Mouse (Mus musculus): ENCODE data around the gene Gm9747. TPM values are rescaled to one million over a fixed set of nuclear protein-coding genes. Genes with fewer than 3 reads are reported as not detected.

Gm9747 gene
- total RNA-seq, 2 experiments from 2014 or later: not detected

DNA sequence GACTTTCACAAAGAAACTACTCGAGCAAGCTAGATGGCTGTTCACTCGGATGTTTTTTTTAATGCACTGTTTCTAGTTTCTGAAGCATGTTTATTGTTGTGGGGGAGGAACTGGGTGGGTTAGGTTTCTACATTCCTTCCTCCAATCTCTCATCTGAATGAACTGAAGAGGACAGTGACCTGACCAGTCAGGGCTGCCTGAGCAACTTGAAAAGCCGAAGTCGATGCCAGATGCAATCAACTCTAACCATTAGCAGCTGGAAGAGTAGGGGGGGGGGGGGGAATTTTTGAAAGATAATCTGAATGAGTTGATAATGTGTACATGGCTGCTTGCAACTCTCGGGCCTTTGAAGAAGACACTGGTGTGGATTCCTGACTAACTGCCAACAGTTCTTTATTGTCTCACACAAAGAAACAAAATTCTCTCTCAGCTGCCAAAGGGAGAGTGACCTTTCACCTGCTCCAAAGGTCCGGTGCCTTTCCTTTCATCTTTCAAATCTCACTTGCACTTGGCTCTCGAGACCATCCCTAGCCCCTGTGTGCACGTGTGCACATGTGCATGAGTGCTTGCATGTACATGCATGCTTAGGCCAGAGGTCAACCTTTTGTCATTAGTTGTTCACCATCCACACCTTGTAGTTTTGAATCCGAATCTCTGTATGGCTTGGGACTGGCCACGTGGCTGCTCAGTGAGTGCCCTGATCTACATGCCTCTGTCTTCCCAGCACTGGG, 14.5 kb downstream of the Gm9747 start:
- ATAC-seq (replicated peaks; ENCODE audit: low FRiP score, poor library complexity, severe bottlenecking): no peak

DNA sequence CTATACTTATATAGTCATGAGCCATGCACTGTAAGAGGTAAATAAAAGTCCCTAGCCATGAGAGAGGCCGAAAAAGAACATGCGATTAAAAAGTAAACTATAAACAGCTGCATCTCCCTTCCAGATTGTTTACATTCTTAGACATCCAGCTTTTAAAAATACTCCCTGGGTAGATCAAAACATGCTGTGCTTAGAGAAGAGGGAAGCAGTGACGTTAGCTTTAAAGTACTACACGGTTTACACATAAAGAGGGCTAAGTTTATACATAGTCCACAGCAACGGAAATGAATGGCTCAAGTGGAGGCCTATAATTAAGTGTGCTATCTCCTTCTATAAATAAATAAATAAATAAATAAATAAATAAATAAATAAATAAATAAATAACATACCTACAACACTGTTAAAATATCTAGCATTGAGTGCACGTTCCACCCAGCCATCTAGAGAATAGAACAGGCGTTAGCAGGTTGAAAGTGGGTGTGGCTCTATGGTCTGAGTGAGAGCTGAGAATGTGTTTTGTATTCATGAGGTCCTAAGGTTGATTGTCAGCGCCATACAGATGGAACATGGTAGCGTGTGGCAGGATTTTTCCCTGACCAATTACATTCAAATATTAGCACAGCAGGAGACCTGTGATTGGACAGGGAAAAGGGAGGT, 21.0 kb downstream of the Gm9747 start:
- ATAC-seq (replicated peaks; ENCODE audit: low FRiP score, poor library complexity, severe bottlenecking): no peak

DNA sequence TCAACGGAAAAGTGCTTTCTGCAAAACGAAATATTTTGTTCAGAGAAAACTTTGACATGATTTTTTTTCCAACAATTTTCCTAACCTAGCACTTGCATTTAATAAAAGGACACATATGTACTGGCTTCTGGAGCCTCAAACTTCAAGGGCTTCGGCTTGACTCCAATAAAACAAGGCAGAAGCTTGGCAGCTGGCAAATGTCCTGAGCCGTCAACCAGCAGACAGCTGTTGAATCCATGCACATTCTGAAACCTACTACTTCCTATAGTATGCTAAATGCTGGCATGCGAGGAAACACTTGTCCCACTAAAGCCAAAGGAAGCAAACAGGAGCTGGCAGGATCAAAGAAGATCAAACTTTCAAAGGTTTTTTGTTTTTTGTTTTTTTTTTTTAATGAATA, 24.5 kb downstream of the Gm9747 start:
- no peak for ATAC-seq (replicated peaks; ENCODE audit: low FRiP score, poor library complexity, severe bottlenecking)

DNA sequence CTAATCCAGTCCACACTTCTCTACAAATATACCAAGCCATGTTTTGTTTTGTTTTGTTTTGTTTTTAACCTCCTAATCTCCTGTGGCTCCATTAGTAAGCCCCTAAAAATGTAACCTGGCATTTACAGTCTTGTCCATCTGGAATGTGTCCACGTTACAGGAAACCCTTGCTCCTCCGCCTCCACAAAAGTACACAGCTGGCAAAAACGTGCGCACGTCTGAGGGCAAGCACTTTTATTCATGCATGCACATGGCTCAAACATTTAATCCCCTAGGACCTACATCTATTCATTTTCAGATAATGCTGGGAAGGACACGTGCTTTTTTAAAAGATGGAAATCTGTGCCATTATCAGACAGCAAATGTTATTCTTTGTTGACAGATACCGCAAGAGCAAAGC, 25.4 kb downstream of the Gm9747 start:
- no peak for ATAC-seq (replicated peaks; ENCODE audit: low FRiP score, poor library complexity, severe bottlenecking)

DNA sequence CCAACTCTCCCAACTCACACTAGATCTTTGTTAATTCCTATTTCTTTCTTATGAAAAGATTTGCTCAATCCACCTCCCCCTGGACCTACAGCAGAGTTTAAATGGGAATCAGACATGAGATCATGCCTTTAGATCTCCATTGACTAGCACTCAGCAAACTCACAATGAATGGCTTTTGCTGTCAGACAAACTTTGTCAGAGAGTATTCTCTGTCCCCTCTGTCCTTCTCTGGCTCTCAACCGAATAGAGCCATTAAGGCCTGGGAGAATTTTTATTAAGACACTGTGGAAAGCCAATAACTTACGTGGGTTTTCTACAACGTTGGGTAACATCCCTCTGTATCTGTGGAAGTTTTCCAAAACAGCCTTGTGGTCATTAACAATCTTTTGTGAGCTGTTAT, 27.1 kb downstream of the Gm9747 start:
- ATAC-seq (replicated peaks; ENCODE audit: low FRiP score, poor library complexity, severe bottlenecking): no peak

DNA sequence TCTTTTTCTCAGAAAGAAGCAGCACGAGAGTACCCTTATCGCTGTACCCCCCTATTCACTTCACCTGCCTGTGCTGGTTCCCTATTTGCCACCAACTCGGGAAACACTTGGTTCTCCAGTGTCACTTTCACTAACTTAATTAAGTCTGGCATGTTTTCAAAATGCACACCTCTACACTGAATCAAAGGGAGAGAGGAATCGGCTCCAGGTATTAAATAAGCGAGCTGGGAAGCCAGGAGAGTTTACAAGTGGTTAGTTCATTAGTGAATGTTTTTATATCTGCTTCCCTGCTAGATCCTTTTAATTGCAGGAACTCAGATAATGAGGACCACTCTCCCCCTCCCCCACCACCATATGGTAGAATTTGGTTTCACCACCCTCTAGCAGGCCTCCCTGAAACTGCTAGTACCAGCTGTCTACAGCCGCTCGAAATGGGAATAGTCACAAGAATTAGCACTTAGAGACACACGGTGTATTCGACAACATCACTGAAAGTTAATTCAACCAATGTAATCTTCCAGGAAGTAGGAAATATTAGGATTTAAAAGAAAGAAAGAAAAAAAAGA, 28.2 kb downstream of the Gm9747 start:
- ATAC-seq (replicated peaks; ENCODE audit: low FRiP score, poor library complexity, severe bottlenecking): no peak

DNA sequence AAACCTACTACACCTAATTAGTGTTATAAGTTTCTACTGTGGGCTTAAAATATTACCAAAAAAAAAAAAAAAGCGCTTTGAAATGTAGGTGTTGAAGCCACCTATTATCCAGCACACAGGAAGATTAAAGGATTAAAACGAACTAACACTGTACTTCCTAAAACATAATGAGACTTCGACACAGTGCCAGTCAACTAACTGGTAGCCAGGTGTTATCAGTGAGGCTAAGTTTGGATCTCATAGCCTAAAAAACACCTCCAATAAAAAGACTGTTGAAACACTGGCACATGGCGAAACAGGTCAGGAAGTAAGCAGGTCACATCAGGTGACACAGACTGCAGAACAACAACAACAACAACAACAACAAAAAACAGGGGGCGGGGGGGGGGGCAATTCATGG, 28.7 kb downstream of the Gm9747 start:
- ATAC-seq (replicated peaks; ENCODE audit: low FRiP score, poor library complexity, severe bottlenecking): no peak

DNA sequence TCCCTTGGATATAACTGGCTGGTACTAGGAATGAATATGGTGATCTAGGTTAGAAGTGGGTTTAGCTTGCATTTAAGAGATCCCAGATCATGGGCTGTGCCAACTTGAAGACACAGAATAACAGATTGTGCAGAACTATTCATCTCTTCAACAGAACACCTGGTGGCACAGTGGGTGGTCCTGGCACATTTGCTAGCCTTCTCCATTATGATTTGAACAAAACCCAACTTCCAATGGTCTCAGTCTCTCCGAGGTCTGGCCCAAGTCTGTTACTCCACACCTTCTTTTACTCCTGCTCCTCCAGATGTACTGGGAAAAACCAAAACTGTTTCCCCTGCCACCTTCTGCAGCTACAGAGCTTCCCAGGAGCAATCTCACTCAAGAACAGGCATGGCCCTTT, 29.4 kb downstream of the Gm9747 start:
- no peak for ATAC-seq (replicated peaks; ENCODE audit: low FRiP score, poor library complexity, severe bottlenecking)

DNA sequence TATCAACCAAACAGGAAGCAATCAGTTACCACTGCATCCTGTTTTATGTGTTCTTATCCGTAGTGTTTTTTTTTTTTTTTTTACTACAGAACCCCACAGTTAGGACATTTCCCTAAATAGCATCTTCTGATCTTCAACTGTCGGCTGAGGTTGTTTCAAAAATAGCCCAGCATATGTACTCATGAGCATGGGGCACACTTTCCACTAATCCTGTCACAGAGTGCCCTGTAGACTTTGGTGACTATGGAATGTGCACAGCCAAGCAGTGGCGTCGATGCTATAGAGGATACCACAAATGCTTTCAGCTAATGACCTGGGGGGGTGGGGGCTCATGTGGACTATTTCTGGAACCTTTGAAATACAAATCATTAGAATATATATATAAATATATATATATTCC, 34.6 kb downstream of the Gm9747 start:
- ATAC-seq (replicated peaks; ENCODE audit: low FRiP score, poor library complexity, severe bottlenecking): no peak

DNA sequence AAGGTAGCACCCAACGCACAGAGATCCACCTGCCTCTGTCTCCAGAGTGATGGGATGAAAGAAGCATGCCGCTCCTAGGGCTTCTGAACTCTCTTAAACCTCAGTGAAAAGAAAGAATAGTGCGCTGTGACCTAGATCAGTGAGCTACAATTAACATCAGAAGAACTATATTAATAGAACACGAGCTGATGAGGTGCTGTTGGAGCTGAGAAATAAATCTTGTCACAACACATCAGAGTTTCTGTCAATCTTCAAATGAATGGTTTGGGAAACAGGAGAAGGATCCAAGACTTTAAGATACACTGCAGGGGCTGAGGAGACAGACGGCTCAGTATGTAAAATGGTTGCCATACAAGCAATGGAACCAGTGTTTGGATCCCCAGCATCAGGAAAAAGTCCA, 39.3 kb downstream of the Gm9747 start:
- ATAC-seq (replicated peaks; ENCODE audit: low FRiP score, poor library complexity, severe bottlenecking): no peak

DNA sequence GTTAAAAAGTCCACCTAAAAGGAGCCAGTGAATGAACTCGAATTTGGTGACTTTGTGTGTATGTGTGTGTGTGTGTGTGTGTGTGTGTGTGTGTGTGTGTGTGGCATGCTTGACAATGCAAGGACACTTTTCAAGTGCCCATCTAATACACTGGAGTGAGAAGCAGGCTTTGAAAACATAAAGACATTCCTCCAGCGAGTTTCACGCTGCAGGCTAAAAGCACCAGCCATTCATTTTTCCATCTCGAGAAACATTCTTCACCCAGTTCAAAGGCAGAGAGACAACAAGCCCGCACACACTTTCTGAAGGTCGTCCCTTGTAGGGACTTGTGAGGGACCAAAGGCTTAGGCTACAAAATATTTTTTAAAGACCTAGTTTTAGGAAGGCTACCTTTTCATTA, 40.6 kb downstream of the Gm9747 start:
- no peak for ATAC-seq (replicated peaks; ENCODE audit: low FRiP score, poor library complexity, severe bottlenecking)

DNA sequence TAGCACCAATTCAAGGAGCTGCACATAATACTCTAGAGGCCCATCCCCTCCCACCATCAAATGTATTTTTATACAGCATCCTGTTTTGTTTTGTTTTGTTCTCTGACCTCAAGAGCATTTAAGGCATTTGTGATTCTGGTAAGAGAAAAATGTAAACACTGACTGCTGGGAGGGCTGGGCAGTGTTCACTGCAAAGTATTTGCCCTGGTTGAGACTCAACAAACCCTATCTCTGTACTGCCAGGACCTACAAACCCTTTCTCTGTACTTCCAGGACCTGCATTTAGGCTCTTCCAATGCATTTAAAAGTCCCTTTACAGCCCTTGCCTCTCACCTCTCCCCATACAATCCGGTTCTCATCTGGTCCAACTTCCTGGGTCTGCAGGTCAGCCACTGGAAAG, 41.4 kb downstream of the Gm9747 start:
- no peak for ATAC-seq (replicated peaks; ENCODE audit: low FRiP score, poor library complexity, severe bottlenecking)

DNA sequence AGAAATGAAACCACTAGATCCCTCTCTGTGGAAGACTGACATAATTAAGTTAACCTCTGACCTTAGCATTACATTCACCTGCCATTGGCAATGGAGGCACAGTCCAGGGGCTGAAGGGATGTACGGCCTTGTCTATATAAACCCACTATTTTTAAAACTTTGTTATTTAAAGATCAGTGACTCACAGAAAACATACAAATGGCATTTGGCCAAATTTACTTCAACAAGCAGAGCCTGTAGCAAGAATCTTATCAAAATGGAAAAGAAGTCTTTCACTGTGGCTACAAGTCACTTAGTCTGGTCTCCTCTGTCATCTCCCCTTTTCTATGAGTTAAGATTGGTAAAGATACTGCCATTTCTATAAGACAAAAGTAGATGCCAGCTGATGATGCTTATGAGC, 46.9 kb downstream of the Gm9747 start:
- ATAC-seq (replicated peaks; ENCODE audit: low FRiP score, poor library complexity, severe bottlenecking): no peak

DNA sequence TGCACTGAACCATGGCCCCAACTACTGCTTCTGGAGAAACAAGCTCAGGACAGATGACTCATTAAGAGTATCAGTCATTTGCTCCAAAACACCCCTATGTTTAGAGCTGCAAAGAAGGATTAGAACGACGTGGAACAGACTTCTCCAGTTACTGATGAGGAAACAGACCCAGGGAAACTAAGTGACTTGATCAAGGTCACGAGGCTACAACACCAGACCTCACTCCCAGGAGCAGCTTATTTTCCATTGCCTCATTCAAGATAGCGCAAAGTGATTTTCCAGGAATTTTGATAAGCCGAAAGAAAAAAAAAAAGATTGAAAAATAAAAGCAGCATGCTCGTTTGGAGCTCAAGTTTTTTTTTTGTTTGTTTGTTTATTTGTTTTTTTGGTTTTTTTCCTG, 48.9 kb downstream of the Gm9747 start:
- ATAC-seq (replicated peaks; ENCODE audit: low FRiP score, poor library complexity, severe bottlenecking): no peak

DNA sequence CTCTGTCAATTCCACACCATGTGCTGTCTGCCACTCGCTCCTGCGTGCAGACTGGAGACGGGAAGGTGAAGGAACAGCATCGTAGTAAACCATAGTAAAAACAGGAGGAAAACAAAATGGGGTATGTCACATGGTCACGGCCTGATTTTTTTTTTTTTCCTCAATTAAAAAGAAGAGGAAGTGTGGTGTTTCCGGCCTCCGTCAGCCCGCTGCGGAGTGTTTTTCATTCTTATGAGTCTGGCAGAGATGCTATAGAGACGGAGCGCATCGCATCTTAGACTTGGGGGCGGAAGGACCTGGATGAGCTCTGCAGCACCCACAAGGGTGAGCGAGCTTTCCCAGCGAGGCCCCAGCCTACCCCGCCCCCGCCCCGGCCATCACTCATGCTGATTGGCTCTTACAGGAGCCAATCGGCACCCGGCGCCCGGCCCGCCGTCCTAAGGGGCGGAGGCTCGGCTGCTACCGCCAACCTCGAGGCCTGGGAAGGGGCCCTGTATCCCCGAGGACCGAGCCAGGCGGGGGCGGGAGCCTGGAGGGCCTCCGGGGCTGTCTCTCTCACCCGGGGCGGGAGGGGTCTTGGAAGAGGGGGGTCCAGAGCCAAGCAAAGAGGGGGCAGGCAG, 50.2 kb downstream of the Gm9747 start:
- ATAC-seq (replicated peaks; ENCODE audit: low FRiP score, poor library complexity, severe bottlenecking): peak; percentile 72

DNA sequence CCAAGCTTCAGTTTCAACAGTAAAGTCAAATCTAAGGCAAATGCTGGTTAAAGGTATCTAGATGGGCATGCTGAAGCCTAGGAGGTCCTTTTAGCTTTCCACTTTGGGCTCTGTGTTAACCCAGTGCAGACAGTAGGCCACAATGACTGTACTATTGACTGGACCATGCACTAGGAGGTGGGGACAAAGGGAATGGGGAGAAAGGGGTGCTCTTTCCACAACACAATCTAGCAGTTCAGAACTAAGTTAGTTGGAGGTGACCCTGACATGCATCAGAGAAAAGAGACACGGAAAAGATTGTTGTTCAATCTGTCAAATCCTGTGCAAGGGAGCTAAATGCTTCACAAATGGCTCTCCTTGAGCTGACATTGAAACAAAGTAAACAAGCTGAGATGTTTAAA, 51.0 kb downstream of the Gm9747 start:
- no peak for ATAC-seq (replicated peaks; ENCODE audit: low FRiP score, poor library complexity, severe bottlenecking)

DNA sequence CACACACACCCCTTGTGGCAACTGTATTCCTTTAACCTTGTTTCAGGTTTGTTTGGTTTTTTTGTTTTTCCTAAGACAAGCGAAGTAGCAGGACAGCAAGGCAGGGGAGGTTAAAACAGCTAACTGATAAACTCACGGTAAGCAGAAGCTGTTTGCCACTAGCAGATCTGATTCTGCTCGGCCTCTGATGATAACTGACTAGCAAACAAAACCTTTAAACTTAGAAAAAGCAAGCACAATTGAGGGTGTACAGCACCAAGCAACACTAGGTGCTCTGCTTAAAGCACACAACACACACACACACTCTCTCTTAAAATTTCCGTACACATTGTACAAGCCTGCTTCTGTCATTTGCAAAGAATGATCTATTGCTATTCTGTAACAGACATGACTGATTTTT, 51.5 kb downstream of the Gm9747 start:
- no peak for ATAC-seq (replicated peaks; ENCODE audit: low FRiP score, poor library complexity, severe bottlenecking)
